Mouse (Mus musculus): ENCODE data around the gene Il17c. TPM values are rescaled to one million over a fixed set of nuclear protein-coding genes. Genes with fewer than 3 reads are reported as not detected.
A peak's percentile ranks its signal among the peaks of the same experiment; 100 is the strongest.

Gene Il17c
- polyA plus RNA-seq (2011; ENCODE audit: insufficient read depth, insufficient read length, low replicate concordance, missing spikeins): not detected in 2 replicates

DNA sequence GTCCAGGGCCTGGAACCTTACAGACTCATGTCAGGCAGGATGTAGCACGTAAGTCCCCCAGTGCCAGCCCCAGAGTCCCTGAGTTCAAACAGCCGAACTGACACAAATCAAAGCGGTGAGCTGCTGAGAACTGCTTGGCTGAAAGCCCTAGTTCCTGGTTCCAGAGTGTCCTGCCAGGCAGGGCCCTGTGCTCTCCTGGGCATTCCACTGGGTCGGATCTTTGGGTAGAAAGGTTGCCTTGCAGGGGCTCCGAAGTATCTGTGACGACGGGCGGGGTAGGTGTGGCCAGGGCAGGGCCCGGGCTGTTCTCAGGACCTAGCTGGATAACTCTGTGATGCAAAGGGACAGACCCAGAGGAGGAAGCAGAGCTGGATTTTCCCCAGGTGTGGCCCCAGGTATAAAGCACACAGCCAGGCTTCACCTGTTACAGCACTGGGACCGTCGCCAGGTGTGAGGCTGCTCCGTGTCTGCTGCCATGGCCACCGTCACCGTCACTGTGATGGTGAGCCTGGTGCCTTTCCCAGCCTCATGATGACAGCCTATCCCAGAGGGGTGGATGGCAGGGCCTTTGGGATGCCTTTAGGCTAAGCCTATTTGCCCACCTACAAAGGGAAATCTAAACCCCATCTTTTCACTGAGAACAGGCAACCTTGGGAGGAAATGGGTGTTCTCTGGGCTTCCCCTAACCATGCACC, at the start of gene Il17c:
TSS of gene Il17c (plus strand) at position 645 of the 695 bp plus-strand sequence.
- WGBS: 85% methylated on average over 14 of the region's 14 CpGs
- no peak within 1 kb of the TSS for H3K4me3 ChIP-seq (replicated peaks; ENCODE audit: control insufficient read depth, low read depth, low read length)
- TF ChIP-seq CTCF (IDR thresholded peaks at IDR 0.05; ENCODE audit: control insufficient read depth, insufficient read depth, low read length) (no peak), POLR2A (IDR thresholded peaks at IDR 0.05; ENCODE audit: borderline replicate concordance, control insufficient read depth, low read depth, low read length) (no peak)
- no peak within 1 kb of the TSS for H3K27ac ChIP-seq (ENCODE audit: control insufficient read depth, insufficient read depth, low read depth, low read length, poor library complexity)
- no peaks in the 10 kb centered on the region for H3K4me1 ChIP-seq (ENCODE audit: control insufficient read depth, insufficient read depth, low read length)

DNA sequence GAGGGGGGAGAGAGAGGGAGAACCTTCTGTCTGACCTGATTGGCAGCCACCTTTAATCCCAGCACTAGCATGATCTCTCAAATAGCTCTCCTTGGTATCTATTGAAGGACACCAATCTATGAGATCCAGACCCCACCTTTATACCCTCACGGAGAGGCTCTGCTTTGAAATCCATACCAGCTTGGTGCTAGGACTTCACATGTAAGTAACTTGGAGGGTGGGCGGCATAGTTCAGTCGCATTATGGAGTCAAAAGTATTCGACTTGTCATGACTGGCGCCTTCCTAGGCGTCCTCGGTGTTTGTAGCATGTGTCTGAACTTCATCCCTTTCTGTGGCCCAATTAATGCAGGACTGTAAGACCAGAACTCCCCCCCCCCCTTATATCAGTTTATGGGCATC, 46.5 kb upstream of the Il17c start:
- Histone ChIP-seq H3K4me1 (ENCODE audit: control insufficient read depth, insufficient read depth, low read length) (no peaks in the 10 kb centered on the region; the same call in 1 of the 2 replicates), H3K27ac (ENCODE audit: control insufficient read depth, insufficient read depth, low read depth, low read length, poor library complexity) (no peak overlapping the region), H3K4me3 (replicated peaks; ENCODE audit: control insufficient read depth, low read depth, low read length) (peak overlapping the region; percentile 7)
- no peak for TF ChIP-seq CTCF (IDR thresholded peaks at IDR 0.05; ENCODE audit: control insufficient read depth, insufficient read depth, low read length)
- TF ChIP-seq POLR2A (IDR thresholded peaks at IDR 0.05; ENCODE audit: borderline replicate concordance, control insufficient read depth, low read depth, low read length): no peak
- 91% methylated on average over 7 of the region's 7 CpGs for WGBS

DNA sequence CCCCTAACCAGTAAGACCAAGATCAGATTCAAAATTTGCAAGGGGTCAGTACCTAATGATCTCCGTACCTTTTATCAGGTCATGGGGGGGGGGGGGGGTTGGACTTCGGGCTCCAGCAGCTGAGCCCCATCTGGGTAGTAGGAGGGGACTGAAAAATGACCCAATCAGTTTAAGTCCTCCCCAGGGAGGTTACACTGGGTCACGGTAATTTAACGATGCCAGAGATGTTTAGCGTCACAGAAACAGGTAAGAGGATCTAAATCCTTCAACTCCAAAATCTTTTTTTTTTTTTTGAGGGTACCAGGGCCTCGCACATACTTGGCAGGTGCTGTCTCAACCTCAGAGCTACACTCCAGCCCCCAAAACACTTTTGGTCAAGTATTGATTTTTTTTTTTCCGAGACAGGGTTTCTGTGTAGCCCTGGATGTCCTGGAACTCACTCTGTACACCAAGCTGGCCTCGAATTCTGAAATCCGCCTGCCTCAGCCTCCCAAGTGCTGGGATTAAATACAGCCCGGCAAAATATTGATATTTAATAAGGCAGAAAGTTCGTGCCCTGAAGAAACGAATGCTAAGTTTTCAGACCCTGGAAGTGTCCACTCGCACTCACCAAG, 46.0 kb upstream of the Il17c start:
- H3K27ac ChIP-seq (ENCODE audit: control insufficient read depth, insufficient read depth, low read depth, low read length, poor library complexity): no peak overlapping the region
- H3K4me1 ChIP-seq (ENCODE audit: control insufficient read depth, insufficient read depth, low read length): no peaks in the 10 kb centered on the region; the same call in 1 of the 2 replicates
- TF ChIP-seq CTCF (IDR thresholded peaks at IDR 0.05; ENCODE audit: control insufficient read depth, insufficient read depth, low read length) (no peak), POLR2A (IDR thresholded peaks at IDR 0.05; ENCODE audit: borderline replicate concordance, control insufficient read depth, low read depth, low read length) (no peak)
- WGBS: 14% methylated on average over 13 of the region's 13 CpGs
- peak overlapping the region; percentile 64 for H3K4me3 ChIP-seq (replicated peaks; ENCODE audit: control insufficient read depth, low read depth, low read length)

DNA sequence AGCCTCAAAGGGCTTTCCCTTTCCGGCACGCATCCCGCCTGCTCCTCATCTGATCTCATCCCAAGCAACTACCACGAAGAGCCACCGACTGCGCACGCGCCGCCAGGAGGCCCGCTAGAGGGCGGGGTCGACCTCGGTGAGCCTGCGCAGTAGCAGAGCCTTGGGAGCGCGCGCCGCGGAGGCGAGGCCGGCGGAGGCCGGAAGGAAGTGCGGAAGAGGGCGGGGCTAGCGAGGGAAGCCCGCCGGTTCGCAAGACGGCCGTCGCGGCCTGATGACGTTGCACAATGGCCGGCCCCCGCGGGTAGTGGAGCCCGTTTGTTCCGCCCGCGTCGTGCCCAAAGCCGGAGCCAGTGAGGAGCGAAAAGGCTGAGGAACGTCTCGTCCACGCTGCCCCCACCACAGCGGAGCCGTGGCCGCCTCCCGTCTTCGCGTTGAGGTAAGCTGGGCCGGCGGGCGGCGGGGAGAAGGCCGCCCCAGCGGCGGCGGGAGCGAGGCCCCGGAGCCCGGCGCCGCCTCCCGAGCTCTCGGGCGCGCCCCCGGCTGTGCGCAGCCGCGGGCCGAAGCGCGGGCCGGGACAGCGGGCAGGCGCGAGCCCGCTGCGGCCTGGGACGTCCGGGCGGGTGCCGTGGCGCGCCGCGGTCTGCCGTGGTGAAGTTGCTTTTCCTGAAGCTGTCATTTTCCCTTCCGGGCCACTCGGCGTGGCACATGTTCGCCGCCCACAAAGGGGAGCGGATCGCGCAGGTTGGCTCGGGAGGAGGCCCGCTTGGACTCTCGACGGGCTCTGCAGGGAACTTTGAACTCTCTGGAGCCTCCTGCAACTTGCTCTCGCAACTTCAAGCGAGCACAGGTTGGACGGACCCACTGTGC, 45.2 kb upstream of the Il17c start, which contains the start of gene Zc3h18:
TSS of gene Zc3h18 (plus strand) at position 245 of the 867 bp plus-strand sequence.
- peak; percentile 74; the same call in 1 of the 2 replicates for TF ChIP-seq POLR2A (IDR thresholded peaks at IDR 0.05; ENCODE audit: borderline replicate concordance, control insufficient read depth, low read depth, low read length)
- peak; percentile 40; the same call in 1 of the 2 replicates for TF ChIP-seq CTCF (IDR thresholded peaks at IDR 0.05; ENCODE audit: control insufficient read depth, insufficient read depth, low read length)
- Histone ChIP-seq H3K27ac (ENCODE audit: control insufficient read depth, insufficient read depth, low read depth, low read length, poor library complexity) (peak within 1 kb of the TSS; percentile 99), H3K4me3 (replicated peaks; ENCODE audit: control insufficient read depth, low read depth, low read length) (peak within 1 kb of the TSS; percentile 100), H3K4me1 (ENCODE audit: control insufficient read depth, insufficient read depth, low read length) (no peaks in the 10 kb centered on the region; the same call in 1 of the 2 replicates)
- under 1% methylated on average over 107 of the region's 107 CpGs for WGBS

- no peaks in the 10 kb centered on the region for H3K4me1 ChIP-seq (ENCODE audit: control insufficient read depth, insufficient read depth, low read length)
- TF ChIP-seq CTCF (IDR thresholded peaks at IDR 0.05; ENCODE audit: control insufficient read depth, insufficient read depth, low read length): no peak
- TF ChIP-seq POLR2A (IDR thresholded peaks at IDR 0.05; ENCODE audit: borderline replicate concordance, control insufficient read depth, low read depth, low read length): no peak
- WGBS: 90% methylated on average over 4 of the region's 4 CpGs
- H3K4me3 ChIP-seq (replicated peaks; ENCODE audit: control insufficient read depth, low read depth, low read length): no peak overlapping the region
- H3K27ac ChIP-seq (ENCODE audit: control insufficient read depth, insufficient read depth, low read depth, low read length, poor library complexity): no peak overlapping the region
Observed at GRCm38 (mm10) chr8:122383039-122383438, 38.8 kb upstream of the Il17c start.

DNA sequence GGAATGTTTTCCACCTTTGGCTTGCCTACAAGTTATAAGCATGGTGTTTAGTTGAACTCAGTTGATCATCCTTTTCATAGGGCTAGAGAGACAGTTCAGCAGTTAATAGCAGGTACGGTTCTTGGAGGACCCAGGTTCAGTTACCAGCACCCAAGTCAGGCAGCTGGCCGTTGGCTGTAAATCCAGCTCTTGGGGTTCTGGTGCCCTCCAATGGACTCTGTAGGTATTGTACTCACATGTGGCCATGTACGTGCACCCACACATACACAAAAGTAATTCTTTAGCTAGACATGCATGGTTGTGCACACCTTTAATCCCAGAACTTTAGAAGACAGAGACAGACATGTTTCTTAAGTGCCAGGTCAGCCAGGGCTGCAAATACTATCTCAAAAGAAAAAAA, 32.5 kb upstream of the Il17c start:
- Histone ChIP-seq H3K4me3 (replicated peaks; ENCODE audit: control insufficient read depth, low read depth, low read length) (no peak overlapping the region), H3K27ac (ENCODE audit: control insufficient read depth, insufficient read depth, low read depth, low read length, poor library complexity) (no peak overlapping the region), H3K4me1 (ENCODE audit: control insufficient read depth, insufficient read depth, low read length) (no peaks in the 10 kb centered on the region)
- WGBS: 79% methylated on average over 3 of the region's 3 CpGs
- TF ChIP-seq CTCF (IDR thresholded peaks at IDR 0.05; ENCODE audit: control insufficient read depth, insufficient read depth, low read length) (no peak), POLR2A (IDR thresholded peaks at IDR 0.05; ENCODE audit: borderline replicate concordance, control insufficient read depth, low read depth, low read length) (no peak)

GRCm38 (mm10) chr8:122390758-122391157, 31.1 kb upstream of the Il17c start:
- 69% methylated on average over 3 of the region's 3 CpGs for WGBS
- TF ChIP-seq POLR2A (IDR thresholded peaks at IDR 0.05; ENCODE audit: borderline replicate concordance, control insufficient read depth, low read depth, low read length) (no peak), CTCF (IDR thresholded peaks at IDR 0.05; ENCODE audit: control insufficient read depth, insufficient read depth, low read length) (no peak)
- Histone ChIP-seq H3K4me3 (replicated peaks; ENCODE audit: control insufficient read depth, low read depth, low read length) (no peak overlapping the region), H3K27ac (ENCODE audit: control insufficient read depth, insufficient read depth, low read depth, low read length, poor library complexity) (no peak overlapping the region), H3K4me1 (ENCODE audit: control insufficient read depth, insufficient read depth, low read length) (no peaks in the 10 kb centered on the region)

DNA sequence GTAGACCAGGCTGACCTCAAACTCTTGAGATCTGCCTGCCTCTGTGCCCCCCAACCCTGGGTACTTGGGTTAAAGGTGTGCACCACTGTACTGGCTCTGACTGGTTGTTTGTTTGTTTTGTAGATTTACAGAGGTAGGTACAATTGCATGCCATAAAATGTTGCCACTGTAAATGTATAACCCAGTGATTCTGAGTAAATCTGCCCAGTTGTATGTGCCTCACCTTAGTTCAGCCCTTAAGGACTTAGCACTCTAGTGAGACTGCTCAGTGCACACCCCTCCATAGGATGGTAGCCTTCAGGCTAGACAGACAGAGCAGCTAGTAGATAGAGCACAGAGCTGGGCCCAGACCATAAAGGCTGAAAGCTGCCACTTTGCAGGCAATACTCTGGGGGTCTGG, 28.1 kb upstream of the Il17c start:
- Histone ChIP-seq H3K27ac (ENCODE audit: control insufficient read depth, insufficient read depth, low read depth, low read length, poor library complexity) (no peak overlapping the region), H3K4me3 (replicated peaks; ENCODE audit: control insufficient read depth, low read depth, low read length) (no peak overlapping the region), H3K4me1 (ENCODE audit: control insufficient read depth, insufficient read depth, low read length) (no peaks in the 10 kb centered on the region)
- TF ChIP-seq CTCF (IDR thresholded peaks at IDR 0.05; ENCODE audit: control insufficient read depth, insufficient read depth, low read length): no peak
- no peak for TF ChIP-seq POLR2A (IDR thresholded peaks at IDR 0.05; ENCODE audit: borderline replicate concordance, control insufficient read depth, low read depth, low read length)
